ENCODE assay signal across 10 mouse cellular contexts in genomic region chr7:109804843-109805242, GRCm38 (mm10). TPM values are rescaled to one million over a fixed set of nuclear protein-coding genes. Genes with fewer than 3 reads are reported as not detected.
DNase-seq lines count a peak whose midpoint lies in the region; ATAC-seq and TF ChIP-seq lines count a peak whose summit lies in the region.
"Had no signal": no experiment of that assay in that cellular context is flagged by ENCODE, and none has a peak within 500 bp of the region (broad histone marks: within the 10 kb centered on the region; RNA-seq: fewer than 3 reads in every experiment).

No protein-coding gene starts in this region.

- peak; percentile 77 for ATAC-seq in common myeloid progenitor, adult 5-6 weeks (replicated peaks; ENCODE audit: low read depth, poor library complexity, severe bottlenecking)
- peak; percentile 89 for ATAC-seq in megakaryocyte-erythroid progenitor cell, adult 5-6 weeks (replicated peaks; ENCODE audit: low FRiP score, low TSS enrichment, poor library complexity, severe bottlenecking)
- no peak for ATAC-seq in activated CD4-positive, CD25-positive, alpha-beta regulatory T cell, adult 4 months

- peak; percentile 21 for DNase-seq in gastrocnemius, postnatal 14 days
- no peak for DNase-seq in gastrocnemius, postnatal 4 days (ENCODE audit: low spot score in 2 of 2)
- DNase-seq in thymus, adult 2 months, result peak; percentile 47
- no peak for DNase-seq in thymus, adult 18-20 months
- DNase-seq in left cerebral cortex, adult 11 months (ENCODE audit: low spot score), result no peak

- no peak overlapping the region for H3K27ac ChIP-seq in thymus, adult 2 months (ENCODE audit: control insufficient read depth, insufficient read depth, low read length)
- H3K27ac ChIP-seq: hindbrain, embryonic 15.5 days; neural tube, embryonic 13.5 days had no signal

- intact Hi-C loops in gastrocnemius, postnatal 14 days (cut with DNase I; ENCODE audit: low total_unique reads), result no loop called here

- no peaks in the 10 kb centered on the region for H3K36me3 ChIP-seq in thymus, adult 2 months (ENCODE audit: control insufficient read depth, insufficient read depth, low read length)
- H3K36me3 ChIP-seq: hindbrain, embryonic 15.5 days; neural tube, embryonic 13.5 days had no signal

- 49% methylated on average over 6 of the region's 6 CpGs for WGBS in thymus, adult 2 months

- no peak for TF ChIP-seq CTCF in thymus, adult 2 months (IDR thresholded peaks at IDR 0.05; ENCODE audit: borderline replicate concordance, control insufficient read depth, extremely low read depth, insufficient read depth, low read length, poor library complexity)

- H3K4me1 ChIP-seq in thymus, adult 2 months (replicated peaks; ENCODE audit: control insufficient read depth, insufficient read depth, low read length), result no peaks in the 10 kb centered on the region
- H3K4me1 ChIP-seq: hindbrain, embryonic 15.5 days; neural tube, embryonic 13.5 days had no signal

- H3K4me3 ChIP-seq in thymus, adult 2 months (ENCODE audit: control insufficient read depth, insufficient read depth, low read length), result no peak overlapping the region
- H3K4me3 ChIP-seq: hindbrain, embryonic 15.5 days; neural tube, embryonic 13.5 days had no signal

- H3K27me3 ChIP-seq in thymus, adult 2 months (ENCODE audit: control insufficient read depth, insufficient read depth, low read length), result no peaks in the 10 kb centered on the region
- H3K27me3 ChIP-seq: hindbrain, embryonic 15.5 days; neural tube, embryonic 13.5 days had no signal

- no peak for TF ChIP-seq POLR2A in thymus, adult 2 months (IDR thresholded peaks at IDR 0.05; ENCODE audit: control insufficient read depth, extremely low read depth, insufficient read depth, low read length, poor library complexity)

RNA-seq across cellular contexts. Expression of gene Nrip3, which starts 23.0 kb away (rescaled TPM):
- under 1 TPM in 1 of 2 experiments, not detected in 1; 0.08 TPM for total RNA-seq in gastrocnemius, postnatal 14 days (2021)
- total RNA-seq in gastrocnemius, postnatal 4 days (2021), result under 1 TPM; 0.10 to 0.15 TPM
- polyA plus RNA-seq in thymus, adult 2 months (2012; rRNA removed), result 0.08 and 0.29 TPM in 2 replicates
- total RNA-seq in common myeloid progenitor, adult 5-6 weeks (2017), result 0.41 and 0.44 TPM in 2 replicates
- not detected in 2 replicates for total RNA-seq in megakaryocyte-erythroid progenitor cell, adult 5-6 weeks (2014; fragmentation: Nextera tagmentation)
- total RNA-seq in megakaryocyte-erythroid progenitor cell, adult 5-6 weeks (2017), result not detected in 2 replicates
- under 1 TPM; 0.46 to 0.61 TPM for polyA plus RNA-seq in activated CD4-positive, CD25-positive, alpha-beta regulatory T cell, adult 4 months (2017; shearing (Covaris generic))

RNA-seq across cellular contexts. Expression of gene Tmem9b, which starts 52.2 kb away (rescaled TPM):
- total RNA-seq in gastrocnemius, postnatal 14 days (2021), result 10 to 100 TPM; 25.2 to 26.2 TPM
- total RNA-seq in gastrocnemius, postnatal 4 days (2021), result 10 to 100 TPM; 22.5 to 24.4 TPM
- polyA plus RNA-seq in thymus, adult 2 months (2012; rRNA removed), result 38.8 and 45.3 TPM in 2 replicates
- total RNA-seq in common myeloid progenitor, adult 5-6 weeks (2017), result 11.0 and 21.5 TPM in 2 replicates
- 24.3 and 26.4 TPM in 2 replicates for total RNA-seq in megakaryocyte-erythroid progenitor cell, adult 5-6 weeks (2014; fragmentation: Nextera tagmentation)
- total RNA-seq in megakaryocyte-erythroid progenitor cell, adult 5-6 weeks (2017), result 16.2 and 24.6 TPM in 2 replicates
- polyA plus RNA-seq in activated CD4-positive, CD25-positive, alpha-beta regulatory T cell, adult 4 months (2017; shearing (Covaris generic)), result 100 to 1,000 TPM; 118 to 122 TPM

Comparison
In these comparisons a context has a peak if more than half of its experiments do, and no peak if none do; other contexts are left out.
1. DNase-seq: peak in gastrocnemius, postnatal 14 days (single experiment) and thymus, adult 2 months (single experiment); none in gastrocnemius, postnatal 4 days (0 of 2), thymus, adult 18-20 months (0 of 2) and left cerebral cortex, adult 11 months (single experiment).